Mouse (Mus musculus) mouse embryonic stem cell (cell line): ENCODE measurements around the gene Opa1.

Experiments
- in situ Hi-C, 2 experiments: fragments of 300-500 bp; cut with MboI; formaldehyde crosslinking; loops; 1 replicate in 1 of 2; 3 replicates in 1 of 2; pipeline ENCODE4 v1.14.3; 2019 to 2020; ENCODE audit warnings: low sequenced_read_pairs in 2 of 2, low pct_unique_long_range_greater_than_20kb in 1 of 2, mixed read lengths in 1 of 2; ENCODE audit not compliant: unreplicated experiment in 1 of 2

The Opa1 gene

GRCm38 (mm10) chr16:29579167-29579786, at the start of gene Opa1:
TSS of gene Opa1 (plus strand) at chr16:29579334.
- in situ Hi-C loops = loop anchor here in 1 of 2 experiments (10.0 kb wide), 1 partner anchor 744 kb away; no protein-coding TSS in a partner anchor

- in situ Hi-C loops = no loop called here
These were observed 45.5 kb upstream of the Opa1 start for GRCm38 (mm10) chr16:29533641-29534040.

DNA sequence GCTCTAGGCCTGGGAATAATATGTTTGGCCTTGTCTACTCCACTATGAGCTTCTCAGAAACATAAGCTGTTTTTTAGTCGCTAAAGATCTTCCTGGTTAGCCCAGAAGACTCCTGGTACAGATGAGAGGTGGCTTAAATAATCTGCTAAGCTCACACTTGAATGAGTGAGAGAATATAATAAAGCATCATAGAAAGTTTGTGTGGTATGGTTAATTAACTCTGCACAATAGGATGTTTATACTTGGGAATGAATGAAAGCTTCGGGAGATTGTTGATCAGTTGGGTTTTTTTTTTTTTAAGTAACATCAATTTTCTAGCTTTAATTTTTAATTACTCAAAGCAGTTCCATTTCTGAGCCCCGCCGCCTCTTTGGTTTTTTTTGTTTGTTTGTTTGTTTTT, 43.3 kb upstream of the Opa1 start:
- in situ Hi-C loops = no loop called here

GRCm38 (mm10) chr16:29536411-29537204, 42.5 kb upstream of the Opa1 start:
- in situ Hi-C loops = no loop called here

DNA sequence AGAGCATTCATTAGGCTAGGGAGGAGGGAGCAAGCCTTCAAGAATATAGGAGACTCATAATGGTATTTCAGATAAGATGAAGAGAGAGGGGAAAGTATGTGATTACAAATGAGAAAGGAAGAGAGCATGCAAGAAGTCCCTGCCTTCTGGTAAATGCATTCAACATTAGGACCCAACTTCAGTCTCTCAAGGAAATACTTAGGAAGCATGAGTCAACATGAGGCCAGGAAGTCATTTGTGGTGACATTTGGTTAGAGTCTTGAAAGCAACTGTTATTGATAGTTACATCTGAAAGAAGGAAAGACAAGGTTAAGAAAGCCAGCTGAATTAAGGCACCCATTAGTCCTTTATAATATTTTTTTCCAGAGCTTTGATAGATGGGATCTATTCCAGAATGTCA, 39.2 kb upstream of the Opa1 start:
- in situ Hi-C loops = no loop called here

DNA sequence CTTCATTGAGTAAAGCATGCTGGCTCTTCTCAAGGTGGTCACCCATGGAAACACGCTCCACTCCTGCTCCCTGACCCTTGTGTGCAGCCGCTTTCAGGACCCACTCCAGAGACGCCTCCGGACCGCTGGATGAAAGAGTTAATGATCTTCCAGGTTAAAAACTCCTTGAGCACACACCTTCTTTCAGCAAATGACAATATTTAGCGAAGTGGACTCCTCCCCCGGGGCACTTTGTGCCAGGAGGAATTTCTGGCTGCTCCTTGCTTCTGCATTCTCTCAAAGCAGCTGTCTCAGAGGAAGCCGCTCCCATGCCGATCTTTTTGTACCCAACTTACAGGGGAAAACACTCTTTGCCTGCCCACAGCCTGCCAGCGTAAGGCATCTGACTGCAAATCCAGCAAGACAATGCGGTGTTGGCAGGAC, 37.9 kb upstream of the Opa1 start:
- in situ Hi-C loops = no loop called here

DNA sequence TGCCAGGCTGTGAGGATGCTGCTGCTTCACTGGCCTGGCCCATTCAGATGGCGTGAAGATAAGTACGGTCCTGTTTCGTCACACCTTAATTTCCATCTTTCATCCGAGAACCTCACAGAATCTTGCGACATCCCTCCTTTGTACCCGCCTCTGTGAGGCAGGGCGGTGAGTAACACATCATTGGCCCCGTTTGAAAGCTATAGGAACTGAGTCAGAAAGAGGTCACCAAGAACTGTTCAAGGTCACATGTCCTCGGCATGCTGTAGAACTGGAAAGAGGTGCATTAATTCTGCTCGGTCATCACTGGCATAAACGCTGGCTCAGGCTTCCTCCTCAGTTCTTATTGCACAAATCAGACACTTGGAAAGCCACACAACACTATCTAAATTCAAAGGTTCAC, 34.3 kb upstream of the Opa1 start, which contains the start of gene Atp13a4:
TSS of gene Atp13a4 (minus strand) at position 36 of the 400 bp plus-strand sequence.
- in situ Hi-C loops = no loop called here

- in situ Hi-C loops = loop anchor here (10.0 to 25.0 kb wide), 5 partner anchors 97 to 972 kb away; no protein-coding TSS in a partner anchor
These were observed 19.5 kb upstream of the Opa1 start for GRCm38 (mm10) chr16:29559667-29560066.

DNA sequence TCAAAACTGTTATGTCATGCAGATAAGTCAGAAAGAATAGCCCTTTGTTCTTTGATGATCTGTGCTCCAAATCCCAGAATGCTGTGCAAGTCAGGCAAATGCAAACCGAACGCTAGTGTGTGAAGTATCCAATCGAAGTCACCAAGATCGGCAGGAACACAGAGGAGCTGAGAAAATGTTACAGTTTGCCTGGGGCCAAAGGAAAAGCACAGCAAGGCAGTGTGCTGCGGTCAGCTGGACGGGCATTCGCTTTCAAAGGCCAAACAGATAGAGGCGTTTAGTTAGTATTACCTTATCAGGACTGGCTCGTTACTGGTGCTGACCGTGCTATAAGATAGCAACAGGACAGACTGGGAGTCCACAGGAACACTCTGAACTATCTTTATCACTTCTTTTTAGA, 18.7 kb upstream of the Opa1 start:
- in situ Hi-C loops = loop anchor here (25.0 kb wide), 3 partner anchors 98 to 973 kb away; no protein-coding TSS in a partner anchor

DNA sequence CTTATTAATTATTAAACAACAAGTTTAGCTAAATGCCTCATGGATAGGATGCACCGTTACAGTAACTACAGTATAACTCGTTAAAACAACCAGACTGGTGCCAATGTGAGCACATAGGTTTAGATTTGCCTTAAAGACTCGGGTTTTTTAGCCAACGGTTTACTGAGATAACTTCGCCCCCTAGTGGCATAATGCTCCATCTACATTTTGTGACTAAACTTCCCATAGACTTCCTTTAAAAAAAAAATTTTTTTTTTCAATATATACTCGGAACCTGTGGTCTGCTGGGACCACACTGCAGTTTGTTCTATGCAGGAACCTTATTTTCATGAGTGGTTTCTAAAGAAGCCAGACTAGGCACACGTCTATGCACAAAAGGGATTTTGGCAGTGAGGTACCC, 18.3 kb upstream of the Opa1 start:
- in situ Hi-C loops = loop anchor here (25.0 kb wide), 3 partner anchors 99 to 974 kb away; no protein-coding TSS in a partner anchor

DNA sequence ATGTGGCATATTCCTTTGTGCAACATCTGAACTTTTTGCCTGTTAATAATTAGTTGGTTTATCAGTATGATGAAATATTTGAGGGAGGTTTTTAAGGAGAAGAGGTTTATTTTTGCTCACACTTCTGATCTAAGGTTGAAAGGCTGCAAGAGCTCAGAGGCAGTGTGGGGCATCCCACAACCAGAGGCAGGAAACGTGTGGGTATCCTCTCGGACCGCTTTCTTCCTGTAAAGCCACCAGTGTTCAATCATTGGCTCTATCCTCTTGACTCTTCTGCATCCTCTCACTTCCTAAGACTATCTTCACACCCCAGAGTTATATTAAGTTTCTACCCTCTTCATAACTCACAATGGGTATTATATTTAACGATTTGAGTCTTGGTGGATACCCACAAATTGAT, 5.1 kb upstream of the Opa1 start:
- in situ Hi-C loops = loop anchor here (10.0 to 25.0 kb wide), 4 partner anchors 112 to 987 kb away; no protein-coding TSS in a partner anchor

DNA sequence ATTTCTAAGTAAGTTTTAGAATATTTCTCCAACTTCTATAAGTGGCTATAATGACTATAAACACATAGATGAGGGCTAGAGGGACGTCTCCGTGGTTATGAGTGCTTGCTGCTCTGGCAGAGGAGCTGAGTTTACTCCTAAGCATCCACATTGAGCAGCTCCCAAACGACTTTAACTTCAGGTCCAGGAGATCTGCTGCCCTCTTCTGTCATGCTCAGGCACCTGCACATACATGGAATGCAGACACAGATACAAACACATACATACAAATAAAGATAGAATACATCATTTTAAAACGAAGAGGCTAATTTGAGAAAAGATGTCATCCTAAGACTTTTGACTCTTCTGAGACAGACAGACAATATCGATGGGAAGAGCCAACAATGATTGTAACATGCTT, 3.5 kb upstream of the Opa1 start:
- in situ Hi-C loops = loop anchor here in 1 of 2 experiments (10.0 kb wide), 1 partner anchor 741 kb away; no protein-coding TSS in a partner anchor

DNA sequence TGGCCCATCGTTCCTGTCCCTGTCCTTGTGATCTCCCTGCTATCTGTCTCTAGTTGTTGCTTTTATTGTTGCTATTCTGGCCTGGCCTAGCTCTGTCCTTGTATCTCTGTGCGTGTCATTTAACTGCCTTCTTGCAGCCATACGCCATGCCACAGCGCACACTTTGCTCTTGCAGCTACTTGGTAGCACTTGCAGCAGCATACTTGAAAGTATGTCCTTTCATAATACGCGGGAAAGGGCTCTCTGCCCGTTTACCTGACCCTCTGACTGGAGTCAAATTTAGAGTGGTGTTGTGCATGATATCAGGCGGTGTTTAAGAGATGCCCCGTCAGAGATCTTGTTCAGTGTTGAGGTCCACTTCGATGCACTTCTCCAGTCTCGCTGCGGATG, 648 bp downstream of the Opa1 start:
- in situ Hi-C loops = loop anchor here in 1 of 2 experiments (10.0 kb wide), 1 partner anchor 745 kb away; no protein-coding TSS in a partner anchor

GRCm38 (mm10) chr16:29592171-29592570, 13.0 kb downstream of the Opa1 start:
- in situ Hi-C loops = no loop called here

DNA sequence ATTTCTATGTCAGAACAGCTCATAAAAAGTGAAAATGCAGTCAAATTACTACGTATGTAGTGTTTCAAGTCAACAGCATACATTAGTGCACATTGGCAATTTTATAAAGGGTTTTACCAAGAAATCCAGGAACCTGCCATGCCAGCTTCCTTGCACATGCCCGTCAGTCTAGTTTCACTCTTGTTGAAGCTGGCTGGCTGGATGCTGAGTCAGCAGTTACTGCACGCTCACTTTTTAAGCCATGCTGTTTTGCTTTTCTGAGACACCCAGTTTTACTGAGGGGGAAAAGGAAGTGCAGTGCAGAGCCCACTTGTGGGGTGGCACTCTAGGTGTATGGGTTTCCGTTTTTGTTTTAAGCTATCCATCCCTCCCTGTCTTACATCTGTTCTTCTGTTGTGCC, 18.0 kb downstream of the Opa1 start:
- in situ Hi-C loops = no loop called here

DNA sequence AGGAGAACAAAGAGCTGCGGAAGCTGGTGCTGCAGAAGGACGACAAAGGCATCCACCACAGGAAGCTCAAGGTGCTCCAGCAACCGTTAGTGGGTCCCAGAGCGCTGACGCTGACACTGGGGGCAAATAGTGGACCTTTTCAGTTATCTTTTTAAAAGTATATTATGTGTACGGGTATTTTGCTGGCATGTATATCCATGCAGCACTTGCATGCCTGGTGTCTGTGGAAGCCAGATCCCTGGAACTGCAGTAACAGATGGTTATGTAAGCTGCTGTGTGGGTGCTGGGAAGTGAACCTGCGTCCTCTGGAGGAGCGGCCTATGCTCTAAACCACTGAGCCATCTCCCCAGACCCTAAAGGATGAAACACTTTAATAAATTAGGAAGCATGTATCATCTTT, 26.4 kb downstream of the Opa1 start:
- in situ Hi-C loops = no loop called here

- in situ Hi-C loops = no loop called here
These were observed 28.0 kb downstream of the Opa1 start for GRCm38 (mm10) chr16:29607131-29607530.

DNA sequence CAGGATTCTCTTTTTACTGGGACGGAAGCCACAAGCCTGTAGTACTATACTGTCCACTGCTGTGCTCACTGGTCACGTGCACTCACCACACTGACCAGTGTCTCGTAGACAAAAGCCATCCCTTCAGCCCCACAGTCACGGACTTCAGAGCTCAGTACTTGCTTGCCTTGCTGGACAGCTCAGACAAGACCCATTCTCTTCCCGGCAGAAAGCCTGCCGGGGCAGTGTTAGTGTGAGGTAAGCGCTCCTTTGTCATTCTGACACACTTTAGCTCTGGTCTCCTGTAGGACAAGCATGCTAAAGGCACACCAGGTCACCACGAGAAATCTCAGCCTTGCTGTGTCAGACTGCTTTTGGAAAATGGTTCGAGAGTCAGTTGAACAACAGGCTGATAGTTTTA, 35.6 kb downstream of the Opa1 start:
- in situ Hi-C loops = no loop called here

DNA sequence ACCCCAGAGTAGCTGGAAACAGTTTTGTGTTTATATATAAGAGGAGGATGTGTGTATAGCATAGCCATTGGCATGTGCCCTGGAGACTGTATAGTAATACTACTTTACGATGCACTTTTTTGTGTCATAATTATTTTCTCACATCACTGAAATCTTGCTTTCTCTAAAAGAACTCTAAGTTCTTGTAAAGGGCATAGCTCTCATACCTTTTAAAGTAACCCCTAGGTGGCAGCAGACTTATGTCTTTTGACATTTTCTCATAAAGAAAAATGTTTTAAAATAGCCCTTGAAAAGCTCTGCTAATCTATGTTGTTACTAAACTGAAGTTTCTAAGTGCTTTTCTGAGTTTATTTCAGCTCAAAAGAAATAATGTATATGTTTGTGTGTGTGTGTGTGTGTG, 49.9 kb downstream of the Opa1 start:
- in situ Hi-C loops = no loop called here
